ENCODE assay signal across 8 mouse cellular contexts in the genomic region with DNA sequence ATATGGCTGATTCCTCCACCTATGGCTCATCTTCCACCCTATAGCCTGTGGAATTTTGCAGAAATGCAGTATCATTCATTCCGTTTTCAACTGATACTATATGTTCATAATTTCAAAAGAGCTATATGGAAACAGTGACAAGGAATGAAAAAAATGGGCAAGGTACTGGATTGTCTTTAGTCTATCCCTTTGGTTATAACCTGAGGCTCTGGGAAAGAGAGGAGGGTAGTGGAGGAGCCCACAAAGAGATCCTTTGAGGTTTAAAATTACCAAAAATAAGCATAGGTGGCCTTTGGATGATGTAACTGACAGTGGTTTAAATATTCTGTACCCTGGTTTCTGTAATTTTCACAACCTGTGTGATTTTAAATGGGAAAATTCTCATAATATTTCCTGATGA. TPM values are rescaled to one million over a fixed set of nuclear protein-coding genes. Genes with fewer than 3 reads are reported as not detected.
DNase-seq lines count a peak whose midpoint lies in the region; ATAC-seq and TF ChIP-seq lines count a peak whose summit lies in the region.
"Had no signal": no experiment of that assay in that cellular context is flagged by ENCODE, and none has a peak within 500 bp of the region (broad histone marks: within the 10 kb centered on the region; RNA-seq: fewer than 3 reads in every experiment).

No protein-coding gene starts in this region.

- DNase-seq in lung, embryonic 14.5 days, result no peak
- no peak for DNase-seq in lung, postnatal 25 days (ENCODE audit: low spot score)
- DNase-seq in limb, embryonic 10.5 days (ENCODE audit: low spot score), result no peak
- no peak for DNase-seq in spleen, postnatal 10 days (ENCODE audit: low spot score in 2 of 2)

- 24% methylated on average over 1 of the region's 1 CpGs for WGBS in lung, embryonic 14.5 days
- WGBS in forebrain, embryonic 15.5 days, result 34% methylated on average over 1 of the region's 1 CpGs
- 19% methylated on average over 1 of the region's 1 CpGs for WGBS in limb, embryonic 10.5 days
- 28% methylated on average over 1 of the region's 1 CpGs for WGBS in stomach, embryonic 14.5 days

- ATAC-seq in lung, embryonic 14.5 days (ENCODE audit: insufficient read depth), result no peak
- ATAC-seq in forebrain, embryonic 15.5 days (replicated peaks), result peak; percentile 65
- ATAC-seq in stomach, embryonic 14.5 days (ENCODE audit: insufficient number of reproducible peaks, insufficient read depth, low FRiP score, low read depth), result no peak
- no peak for ATAC-seq in erythroblast, adult 5-6 weeks (replicated peaks; ENCODE audit: low FRiP score, poor library complexity, severe bottlenecking)

- H3K4me1 ChIP-seq in lung, embryonic 14.5 days (ENCODE audit: insufficient read depth), result no peaks in the 10 kb centered on the region
- H3K4me1 ChIP-seq in forebrain, embryonic 15.5 days, result no peaks in the 10 kb centered on the region
- no peaks in the 10 kb centered on the region for H3K4me1 ChIP-seq in limb, embryonic 10.5 days
- no peaks in the 10 kb centered on the region for H3K4me1 ChIP-seq in stomach, embryonic 14.5 days (ENCODE audit: control insufficient read depth, insufficient read depth, low read length)
- H3K4me1 ChIP-seq: megakaryocyte, embryonic 14.5 days had no signal

- H3K4me3 ChIP-seq in lung, embryonic 14.5 days (ENCODE audit: low read depth, low read length), result peak overlapping the region; percentile 28; the same call in 1 of the 2 replicates
- H3K4me3 ChIP-seq in forebrain, embryonic 15.5 days, result peak overlapping the region; percentile 54
- H3K4me3 ChIP-seq in limb, embryonic 10.5 days, result peak overlapping the region; percentile 51
- 0 out of 2 replicates have a peak overlapping the region, but pooled peaks have one; percentile 36 for H3K4me3 ChIP-seq in stomach, embryonic 14.5 days (ENCODE audit: low read depth, low read length)

- H3K4me2 ChIP-seq in lung, embryonic 14.5 days, result peak overlapping the region; percentile 57
- H3K4me2 ChIP-seq in forebrain, embryonic 15.5 days (replicated peaks), result peak overlapping the region; percentile 45
- peak overlapping the region; percentile 43 for H3K4me2 ChIP-seq in stomach, embryonic 14.5 days (replicated peaks; ENCODE audit: low read depth, low read length)

- H3K9ac ChIP-seq in lung, embryonic 14.5 days, result no peak overlapping the region
- H3K9ac ChIP-seq in forebrain, embryonic 15.5 days (replicated peaks), result no peak overlapping the region
- no peak overlapping the region for H3K9ac ChIP-seq in stomach, embryonic 14.5 days (replicated peaks; ENCODE audit: low read depth, low read length)

- H3K36me3 ChIP-seq in lung, embryonic 14.5 days (ENCODE audit: insufficient read depth), result no peaks in the 10 kb centered on the region
- no peaks in the 10 kb centered on the region for H3K36me3 ChIP-seq in forebrain, embryonic 15.5 days
- no peaks in the 10 kb centered on the region for H3K36me3 ChIP-seq in limb, embryonic 10.5 days
- H3K36me3 ChIP-seq in stomach, embryonic 14.5 days (ENCODE audit: control insufficient read depth, insufficient read depth, low read length), result no peaks in the 10 kb centered on the region

- H3K9me3 ChIP-seq in lung, embryonic 14.5 days (ENCODE audit: low read depth, low read length), result no peaks in the 10 kb centered on the region
- no peaks in the 10 kb centered on the region for H3K9me3 ChIP-seq in forebrain, embryonic 15.5 days
- H3K9me3 ChIP-seq in limb, embryonic 10.5 days (replicated peaks), result no peaks in the 10 kb centered on the region
- no peaks in the 10 kb centered on the region for H3K9me3 ChIP-seq in stomach, embryonic 14.5 days (ENCODE audit: control insufficient read depth, low read depth, low read length)
- H3K9me3 ChIP-seq: megakaryocyte, embryonic 14.5 days had no signal

- H3K27me3 ChIP-seq in lung, embryonic 14.5 days (ENCODE audit: insufficient read depth, low read length), result 0 out of 2 replicates have a peak, but pooled peaks cover 7% of the 10 kb centered on the region
- H3K27me3 ChIP-seq in forebrain, embryonic 15.5 days, result no peaks in the 10 kb centered on the region
- H3K27me3 ChIP-seq in limb, embryonic 10.5 days (ENCODE audit: low read depth, poor library complexity, severe bottlenecking), result peaks cover 52% of the 10 kb centered on the region
- 0 out of 2 replicates have a peak, but pooled peaks cover 2% of the 10 kb centered on the region for H3K27me3 ChIP-seq in stomach, embryonic 14.5 days (ENCODE audit: control insufficient read depth, insufficient read depth, low read length)

- no peak for TF ChIP-seq CTCF in lung, embryonic 14.5 days (IDR thresholded peaks at IDR 0.05; ENCODE audit: low read depth)

- H3K27ac ChIP-seq in lung, embryonic 14.5 days (ENCODE audit: low read depth), result no peak overlapping the region
- H3K27ac ChIP-seq in forebrain, embryonic 15.5 days (replicated peaks), result peak overlapping the region; percentile 86
- no peak overlapping the region for H3K27ac ChIP-seq in limb, embryonic 10.5 days
- H3K27ac ChIP-seq in stomach, embryonic 14.5 days (ENCODE audit: low read length), result no peak overlapping the region

RNA-seq across cellular contexts. Expression of a gene that starts 0.4 kb away (rescaled TPM):
- 0.41 and 1.1 TPM in 2 replicates for polyA plus RNA-seq in lung, embryonic 14.5 days (2014; fragmentation: Nextera tagmentation; extraction: Ambion mirVana)
- 40.3 and 42.8 TPM in 2 replicates for polyA plus RNA-seq in forebrain, embryonic 15.5 days (2015; fragmentation: Nextera tagmentation; extraction: Ambion mirVana)
- polyA plus RNA-seq in limb, embryonic 10.5 days (2016; fragmentation: Nextera tagmentation; extraction: Ambion mirVana), result 1.1 and 2.2 TPM in 2 replicates
- polyA plus RNA-seq in stomach, embryonic 14.5 days (2014; fragmentation: Nextera tagmentation; extraction: Ambion mirVana), result 3.7 and 4.6 TPM in 2 replicates
- not detected in 2 replicates for total RNA-seq in erythroblast, adult 5-6 weeks (2015; ENCODE audit: low replicate concordance)
- not detected in 2 replicates for total RNA-seq in erythroblast, adult 5-6 weeks (2017; ENCODE audit: low replicate concordance)
